Mouse (Mus musculus) MEL (cell line): ENCODE data around the gene Prickle1. TPM values are rescaled to one million over a fixed set of nuclear protein-coding genes. Genes with fewer than 3 reads are reported as not detected.

Experiments
- DNase-seq: peaks from one replicate; pipeline ENCODE4 v3.0.0; 2011; ENCODE audit warnings: low read depth, low spot score
- H3K27ac ChIP-seq: 2 replicates; pipeline ENCODE4 v1.5.1; 2012; ENCODE audit warnings: low read depth, mild to moderate bottlenecking, control low read depth, low read length, moderate library complexity; ENCODE audit not compliant: control insufficient read depth
- H3K27me3 ChIP-seq, 2 experiments: fragments of 150-350 bp in 1 of 2; sonication (generic) in 1 of 2; 2 replicates each; pipeline ENCODE4 v1.6.1; 2012; ENCODE audit warnings: low read length in 2 of 2, mild to moderate bottlenecking in 2 of 2, improper control_type of control experiment in 1 of 2, moderate library complexity in 1 of 2; ENCODE audit not compliant: insufficient read depth in 2 of 2, control insufficient read depth in 1 of 2
- H3K36me3 ChIP-seq, 2 experiments: 2 replicates each; pipeline ENCODE4 v1.6.1; 2012 to 2014; ENCODE audit warnings: low read length in 2 of 2, improper control_type of control experiment in 1 of 2, inconsistent platforms in 1 of 2, mild to moderate bottlenecking in 1 of 2; ENCODE audit not compliant: insufficient read depth in 2 of 2, control insufficient read depth in 1 of 2
- H3K4me1 ChIP-seq, 2 experiments: fragments of 150-350 bp in 1 of 2; sonication (generic) in 1 of 2; 2 replicates each; pipeline ENCODE4 v1.6.1; 2012; ENCODE audit warnings: low read length in 2 of 2, improper control_type of control experiment in 1 of 2, mild to moderate bottlenecking in 1 of 2; ENCODE audit not compliant: insufficient read depth in 2 of 2, control insufficient read depth in 1 of 2
- H3K4me3 ChIP-seq, 2 experiments: fragments of 150-350 bp in 1 of 2; sonication (generic) in 1 of 2; 2 replicates each; pipeline ENCODE4 v1.5.1; 2012; ENCODE audit warnings: low read depth in 2 of 2, low read length in 2 of 2, mild to moderate bottlenecking in 2 of 2, moderate library complexity in 2 of 2, control low read depth in 1 of 2, improper control_type of control experiment in 1 of 2; ENCODE audit not compliant: control insufficient read depth in 1 of 2, insufficient read depth in 1 of 2
- H3K79me2 ChIP-seq: 2 replicates; pipeline ENCODE4 v1.6.1; 2012; ENCODE audit warnings: mild to moderate bottlenecking, low read length, moderate library complexity; ENCODE audit not compliant: control insufficient read depth, poor library complexity, insufficient read depth
- H3K9ac ChIP-seq: 2 replicates; pipeline ENCODE4 v1.6.1; 2012; ENCODE audit warnings: low read depth, mild to moderate bottlenecking, control low read depth, low read length, moderate library complexity; ENCODE audit not compliant: control insufficient read depth, poor library complexity, severe bottlenecking
- H3K9me3 ChIP-seq: fragments of 150-350 bp; sonication (generic); replicated peaks from 2 replicates; pipeline ENCODE4 v1.6.1; 2012; ENCODE audit warnings: mild to moderate bottlenecking, low read length, improper control_type of control experiment, moderate library complexity; ENCODE audit not compliant: insufficient read depth
- BHLHE40 ChIP-seq: IDR thresholded peaks from 2 replicates; pipeline ENCODE4 v1.6.1; 2012; ENCODE audit warnings: low read depth, mild to moderate bottlenecking, inconsistent platforms, low read length, improper control_type of control experiment, borderline replicate concordance
- CTCF ChIP-seq, 3 experiments: IDR thresholded peaks in 2 of 3; conservative IDR thresholded peaks in 1 of 3; 2 replicates each; pipeline ENCODE4 v1.5.1; 2011 to 2012; ENCODE audit warnings: low read length in 3 of 3, low read depth in 2 of 3, mild to moderate bottlenecking in 2 of 3, improper control_type of control experiment in 1 of 3, inconsistent platforms in 1 of 3, mixed read lengths in 1 of 3, moderate library complexity in 1 of 3; ENCODE audit not compliant: control insufficient read depth in 1 of 3, insufficient read depth in 1 of 3, poor library complexity in 1 of 3, severe bottlenecking in 1 of 3
- E2F4 ChIP-seq: IDR thresholded peaks from 2 replicates; pipeline ENCODE4 v1.6.1; 2011; ENCODE audit warnings: low read depth, low read length, improper control_type of control experiment, borderline replicate concordance
- ELF1 ChIP-seq: IDR thresholded peaks from 2 replicates; pipeline ENCODE4 v1.6.1; 2014; ENCODE audit warnings: low read depth, mild to moderate bottlenecking, inconsistent platforms, low read length, improper control_type of control experiment, moderate library complexity
- EP300 ChIP-seq, 2 experiments: IDR thresholded peaks; 2 replicates each; pipeline ENCODE4 v1.6.1; 2011; ENCODE audit warnings: improper control_type of control experiment in 2 of 2, low read length in 2 of 2, low read depth in 1 of 2, mild to moderate bottlenecking in 1 of 2
- ETS1 ChIP-seq: IDR thresholded peaks from 2 replicates; pipeline ENCODE4 v1.6.1; 2012; ENCODE audit warnings: low read depth, mild to moderate bottlenecking, inconsistent platforms, low read length, improper control_type of control experiment, moderate library complexity
- MAFK ChIP-seq: IDR thresholded peaks from 2 replicates; pipeline ENCODE4 v1.6.1; 2011; ENCODE audit warnings: low read depth, mild to moderate bottlenecking, low read length, improper control_type of control experiment, borderline replicate concordance
- MAX ChIP-seq: IDR thresholded peaks from 2 replicates; pipeline ENCODE4 v1.6.1; 2011; ENCODE audit warnings: low read length, improper control_type of control experiment
- MAZ ChIP-seq: IDR thresholded peaks from 2 replicates; pipeline ENCODE4 v1.6.1; 2012; ENCODE audit warnings: low read depth, mild to moderate bottlenecking, inconsistent platforms, low read length, improper control_type of control experiment
- MXI1 ChIP-seq: IDR thresholded peaks from 2 replicates; pipeline ENCODE4 v1.6.1; 2011; ENCODE audit warnings: mild to moderate bottlenecking, low read depth, low read length, improper control_type of control experiment
- MYB ChIP-seq: IDR thresholded peaks from 2 replicates; pipeline ENCODE4 v1.6.1; 2011; ENCODE audit warnings: mild to moderate bottlenecking, low read depth, low read length, improper control_type of control experiment
- MYC ChIP-seq: IDR thresholded peaks from 2 replicates; pipeline ENCODE4 v1.6.1; 2011; ENCODE audit warnings: low read depth, mild to moderate bottlenecking, low read length, improper control_type of control experiment, moderate library complexity
- NELFE ChIP-seq: IDR thresholded peaks from 2 replicates; pipeline ENCODE4 v1.6.1; 2011; ENCODE audit warnings: low read depth, low read length, improper control_type of control experiment
- NRF1 ChIP-seq: IDR thresholded peaks from 2 replicates; pipeline ENCODE4 v1.6.1; 2014; ENCODE audit warnings: low read depth, mild to moderate bottlenecking, inconsistent platforms, low read length, improper control_type of control experiment, moderate library complexity; ENCODE audit not compliant: poor library complexity, insufficient read depth, severe bottlenecking
- POLR2A ChIP-seq, 2 experiments: IDR thresholded peaks; 2 replicates each; pipeline ENCODE4 v1.6.1; 2011 to 2012; ENCODE audit warnings: low read length in 2 of 2, mild to moderate bottlenecking in 2 of 2, control low read depth in 1 of 2, improper control_type of control experiment in 1 of 2, low read depth in 1 of 2, moderate library complexity in 1 of 2; ENCODE audit not compliant: control insufficient read depth in 1 of 2, insufficient read depth in 1 of 2, poor library complexity in 1 of 2
- POLR2AphosphoS2 ChIP-seq: IDR thresholded peaks from 2 replicates; pipeline ENCODE4 v1.6.1; 2011; ENCODE audit warnings: low read length, improper control_type of control experiment
- RAD21 ChIP-seq: IDR thresholded peaks from 2 replicates; pipeline ENCODE4 v1.6.1; 2011; ENCODE audit warnings: mild to moderate bottlenecking, low read depth, low read length, improper control_type of control experiment
- RCOR1 ChIP-seq: IDR thresholded peaks from 2 replicates; pipeline ENCODE4 v1.6.1; 2012; ENCODE audit warnings: low read depth, mild to moderate bottlenecking, inconsistent platforms, low read length, improper control_type of control experiment
- SIN3A ChIP-seq: IDR thresholded peaks from 2 replicates; pipeline ENCODE4 v1.6.1; 2012; ENCODE audit warnings: low read length, improper control_type of control experiment, inconsistent platforms
- TBP ChIP-seq: IDR thresholded peaks from 2 replicates; pipeline ENCODE4 v1.8.0; 2011; ENCODE audit warnings: low read depth, low read length, improper control_type of control experiment
- ZNF384 ChIP-seq: IDR thresholded peaks from 2 replicates; pipeline ENCODE4 v1.6.1; 2012; ENCODE audit warnings: low read depth, mild to moderate bottlenecking, inconsistent platforms, low read length, improper control_type of control experiment
- polyA plus RNA-seq, 2 experiments: library from polyadenylated mRNA; stranded (reverse) in 1 of 2; unstranded in 1 of 2; fragments of >175 nt in 1 of 2; fragments of >200 nt in 1 of 2; gene quantifications; 2 replicates each; pipeline versions ENCODE4 v1.2.1 to v1.2.4; 2012; ENCODE audit warnings: low replicate concordance in 2 of 2, low read depth in 1 of 2; ENCODE audit not compliant: insufficient read length in 2 of 2, insufficient read depth in 1 of 2, missing spikeins in 1 of 2
- total RNA-seq: library from RNA; depleted of rRNA; stranded (reverse); fragments of 300-350 nt; gene quantifications from 2 replicates; pipeline ENCODE4 v1.2.3, GENCODE M21; 2012

Gene Prickle1
- total and polyA plus RNA-seq, 3 experiments = 0.08 TPM; not detected in 2

DNA sequence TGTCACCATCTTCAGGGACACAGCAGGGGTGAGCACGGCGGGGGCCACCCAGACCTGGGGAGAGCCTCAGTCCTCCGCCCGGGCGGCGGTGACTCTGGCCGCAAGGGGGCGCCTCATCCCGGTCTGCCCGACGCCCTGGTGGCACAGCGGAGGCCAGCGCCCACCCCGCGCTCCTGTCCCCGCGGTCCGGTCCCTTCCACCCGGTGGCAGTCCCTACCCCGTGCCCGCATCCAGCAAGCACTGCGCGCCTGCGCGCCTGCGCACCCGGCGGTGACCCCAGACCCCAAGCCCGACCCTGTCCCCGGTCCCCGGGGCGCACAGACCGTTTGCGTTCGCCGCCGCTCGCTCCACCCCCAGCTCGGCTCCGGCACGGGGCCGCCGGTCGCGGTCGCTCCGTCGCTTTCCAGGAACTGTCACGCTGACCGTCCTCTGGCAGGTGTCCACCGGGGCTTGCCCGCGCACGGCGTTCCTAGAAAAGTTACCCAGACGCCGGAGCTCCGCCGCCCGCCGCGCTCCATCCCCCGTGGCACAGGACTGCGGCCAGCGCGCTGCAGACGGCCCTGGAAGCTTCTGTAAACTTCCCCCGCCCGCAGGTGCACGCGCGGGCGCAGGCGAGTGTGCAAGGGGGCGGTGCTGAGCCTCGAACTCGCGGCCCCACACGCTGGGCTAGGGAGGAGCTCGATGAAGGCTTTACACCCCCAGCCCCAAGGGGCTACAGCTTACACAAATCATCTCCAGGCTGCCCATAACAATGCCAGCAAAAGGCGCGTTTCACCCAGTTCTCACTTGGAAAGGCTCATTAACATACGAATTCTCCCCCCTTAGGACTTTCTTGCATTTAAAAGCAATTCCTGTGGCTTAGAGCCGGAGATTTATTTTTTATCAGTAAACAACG is 76.5 kb downstream of the Prickle1 start (continued):
- TF ChIP-seq MAZ = peak; percentile 72; the same call in 1 of the 2 replicates
- TF ChIP-seq CTCF (IDR thresholded peaks at IDR 0.05 in 2 of 3, conservative IDR thresholded peaks at IDR 0.05 in 1 of 3; ENCODE audit: control insufficient read depth in 1 of 3, insufficient read depth in 1 of 3, low read depth in 2 of 3, low read length in 3 of 3, poor library complexity in 1 of 3, severe bottlenecking in 1 of 3) = peak; percentile 64 to 91 (median 64)
- no peak for TF ChIP-seq MYC
- no peak for TF ChIP-seq MYB
- peak; percentile 33 for TF ChIP-seq RAD21

- Histone ChIP-seq H3K4me3 (peak overlapping the region; percentile 55 to 88), H3K9ac (peak overlapping the region; percentile 27; the same call in 1 of the 2 replicates), H3K27ac (no peak overlapping the region), H3K79me2 (no peaks in the 10 kb centered on the region), H3K4me1 (peaks cover 2 to 6% of the 10 kb centered on the region in 2 experiments; a peak in 3 of 4 replicates), H3K9me3 (no peaks in the 10 kb centered on the region), H3K27me3 (no peaks in the 10 kb centered on the region; a peak in 2 of 4 replicates), H3K36me3 (peaks cover 0 to 14% of the 10 kb centered on the region in 2 experiments; a peak in 2 of 4 replicates)
- TF ChIP-seq ETS1 (peak; percentile 40; the same call in 1 of the 2 replicates), BHLHE40 (no peak), NRF1 (no peak), RCOR1 (0 out of 2 replicates have a peak, but pooled peaks have one; percentile 12), MXI1 (no peak), TBP (no peak), ZNF384 (no peak), SIN3A (peak; percentile 4; the same call in 1 of the 2 replicates), MAX (no peak), ELF1 (no peak), POLR2AphosphoS2 (no peak), E2F4 (no peak), NELFE (no peak), MAFK (no peak), EP300 (IDR thresholded peaks at IDR 0.05; ENCODE audit: low read depth in 1 of 2, low read length in 2 of 2) (peak; percentile 11 to 15; a peak in 1 of 4 replicates), POLR2A (IDR thresholded peaks at IDR 0.05; ENCODE audit: control insufficient read depth in 1 of 2, insufficient read depth in 1 of 2, low read depth in 1 of 2, low read length in 2 of 2, poor library complexity in 1 of 2) (no peak)
- DNase-seq = peak; percentile 64
Observed at GRCm38 (mm10) chr15:93518143-93518902, 77.4 kb downstream of the Prickle1 start.
